Mouse (Mus musculus): Measurements from ENCODE around the gene Wnt3a. TPM values are rescaled to one million over a fixed set of nuclear protein-coding genes. Genes with fewer than 3 reads are reported as not detected.

Wnt3a gene
- 8.4 and 11.8 TPM in 2 replicates for polyA plus RNA-seq (2016; fragmentation: Nextera tagmentation; extraction: Ambion mirVana)

DNA sequence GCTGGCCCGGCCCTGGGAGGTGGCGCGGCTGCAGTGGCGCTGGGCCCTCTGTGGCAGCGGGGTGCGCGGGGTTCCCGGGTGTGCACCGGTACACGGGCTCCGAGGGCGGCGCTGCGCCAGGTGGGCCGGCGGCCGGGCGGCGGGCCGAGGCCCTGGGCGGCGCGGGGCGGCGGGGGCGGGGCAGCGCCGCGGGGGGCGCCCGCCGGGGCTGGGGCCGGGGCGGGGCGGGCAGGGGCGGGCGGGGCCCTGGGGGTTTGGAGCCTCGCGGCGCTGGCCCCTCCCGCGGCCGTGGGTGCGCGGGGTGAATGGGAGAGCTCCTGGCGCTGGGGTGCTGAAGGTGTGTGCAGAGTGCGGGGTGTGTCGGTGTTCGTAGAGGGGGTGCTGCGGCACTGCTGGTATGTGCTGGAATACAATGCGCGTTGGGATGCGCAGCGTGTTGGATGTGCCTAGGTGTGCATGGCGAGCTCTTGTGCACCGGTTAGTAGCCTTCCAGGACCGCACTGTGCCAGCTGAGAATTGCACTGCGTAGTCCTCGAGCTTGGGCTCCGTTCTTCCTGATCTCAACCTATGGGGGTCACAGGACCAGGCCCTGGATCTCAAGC lies at the start of gene Wnt3a:
Wnt3a (minus strand) TSS at position 51 of the 602 bp plus-strand sequence.
- peaks cover 52% of the 10 kb centered on the region for H3K4me1 ChIP-seq
- no peaks in the 10 kb centered on the region for H3K9me3 ChIP-seq
- 1% methylated on average over 35 of the region's 60 CpGs for WGBS
- H3K36me3 ChIP-seq (replicated peaks): no peaks in the 10 kb centered on the region
- peak within 1 kb of the TSS; percentile 51 for H3K4me3 ChIP-seq
- no peak for DNase-seq (ENCODE audit: extremely low spot score, low spot score)
- peak within 1 kb of the TSS; percentile 84 for H3K27ac ChIP-seq
- H3K27me3 ChIP-seq (ENCODE audit: poor library complexity, severe bottlenecking): peaks cover 96% of the 10 kb centered on the region

DNA sequence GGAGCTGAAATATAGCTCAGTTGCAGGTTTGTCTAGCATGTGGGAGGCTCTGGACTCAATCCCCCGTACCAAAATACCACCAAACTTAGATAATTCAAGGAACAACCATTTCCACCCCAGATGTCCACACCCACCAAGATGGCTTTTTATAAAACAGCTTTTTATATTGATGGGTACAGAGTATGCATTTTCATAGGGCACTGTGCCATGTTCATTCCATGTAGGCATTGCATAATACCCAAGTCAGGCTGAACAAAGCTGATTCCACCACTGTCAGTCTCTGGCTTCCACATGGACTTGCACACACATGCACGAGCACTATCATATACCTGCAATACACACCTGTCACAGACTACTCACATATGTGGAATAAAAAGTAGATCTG lies 48.2 kb upstream of the Wnt3a start:
- H3K9me3 ChIP-seq: no peaks in the 10 kb centered on the region
- peaks cover 27% of the 10 kb centered on the region for H3K27me3 ChIP-seq (ENCODE audit: poor library complexity, severe bottlenecking)
- H3K4me1 ChIP-seq: peaks cover 34% of the 10 kb centered on the region
- no peak for DNase-seq (ENCODE audit: extremely low spot score, low spot score)
- WGBS: 91% methylated on average over 2 of the region's 2 CpGs
- no peaks in the 10 kb centered on the region for H3K36me3 ChIP-seq (replicated peaks)
- no peak overlapping the region for H3K4me3 ChIP-seq
- H3K27ac ChIP-seq: no peak overlapping the region

DNA sequence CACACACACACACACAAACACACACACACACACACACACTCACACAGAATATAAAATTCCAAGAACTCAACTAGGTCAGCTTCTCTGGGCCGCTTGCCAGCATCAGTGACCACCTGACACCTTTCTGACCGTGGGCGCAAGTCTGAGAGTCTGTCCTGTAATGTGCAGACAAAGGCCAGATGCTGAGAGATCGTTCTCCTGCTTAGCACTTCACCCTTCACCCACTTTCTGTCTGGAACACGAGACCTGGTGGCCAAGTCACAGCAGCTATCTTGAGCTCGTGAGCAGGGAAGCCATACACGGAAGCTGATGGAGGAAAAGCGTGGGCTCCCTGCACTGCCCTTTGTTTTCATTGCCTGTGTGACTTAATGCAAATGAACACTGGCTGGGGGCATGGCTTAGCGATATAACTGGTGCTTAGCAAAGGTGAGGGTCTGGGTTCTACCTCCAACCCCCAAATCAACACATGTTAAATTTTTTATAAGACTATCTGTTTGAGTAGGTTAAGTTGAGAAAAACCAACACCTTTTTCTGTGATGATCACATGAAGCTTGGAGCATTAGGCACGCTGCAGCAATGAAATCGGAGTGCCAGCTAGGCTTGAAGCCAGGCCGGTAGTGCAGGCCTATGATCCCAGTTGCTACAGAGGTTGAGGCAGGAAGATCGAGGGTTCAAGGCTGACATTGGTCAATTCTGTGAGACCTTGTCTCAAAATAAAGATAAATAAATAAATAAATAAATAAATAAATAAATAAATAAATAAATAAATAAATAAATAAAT lies 47.6 kb upstream of the Wnt3a start:
- Histone ChIP-seq H3K27me3 (ENCODE audit: poor library complexity, severe bottlenecking) (peaks cover 33% of the 10 kb centered on the region), H3K27ac (no peak overlapping the region; the same call in 1 of the 2 replicates), H3K4me1 (peaks cover 40% of the 10 kb centered on the region), H3K4me3 (no peak overlapping the region), H3K36me3 (replicated peaks) (no peaks in the 10 kb centered on the region), H3K9me3 (no peaks in the 10 kb centered on the region)
- 71% methylated on average over 13 of the region's 13 CpGs for WGBS
- DNase-seq (ENCODE audit: extremely low spot score, low spot score): no peak

DNA sequence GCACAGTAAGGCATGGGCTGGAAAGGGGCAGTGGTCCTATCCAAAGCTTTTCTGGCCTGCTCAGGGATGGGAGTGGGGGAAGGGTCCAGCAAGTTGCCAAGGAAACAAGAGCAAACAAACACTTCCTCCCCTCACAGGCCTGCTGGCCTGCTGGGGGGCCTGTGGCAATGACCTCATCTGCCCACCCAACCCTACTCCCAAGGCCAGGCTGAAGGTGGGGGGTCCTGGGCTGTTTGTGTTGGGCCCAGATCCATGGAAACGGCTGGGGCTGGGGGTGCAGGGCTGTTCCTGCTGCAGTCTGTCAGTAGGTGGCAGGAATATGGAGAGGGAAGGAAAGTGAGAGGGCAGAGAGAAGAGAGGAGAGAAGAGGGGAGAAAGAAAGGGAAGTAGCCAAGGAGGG lies 45.8 kb upstream of the Wnt3a start:
- Histone ChIP-seq H3K4me3 (no peak overlapping the region), H3K27ac (peak overlapping the region; percentile 62), H3K9me3 (no peaks in the 10 kb centered on the region), H3K27me3 (ENCODE audit: poor library complexity, severe bottlenecking) (peaks cover 50% of the 10 kb centered on the region), H3K4me1 (peaks cover 56% of the 10 kb centered on the region), H3K36me3 (replicated peaks) (peaks cover 3% of the 10 kb centered on the region)
- DNase-seq (ENCODE audit: extremely low spot score, low spot score): peak; percentile 59
- 21% methylated on average over 1 of the region's 1 CpGs for WGBS

- Histone ChIP-seq H3K4me1 (peaks cover 61% of the 10 kb centered on the region), H3K27ac (peak overlapping the region; percentile 62), H3K36me3 (replicated peaks) (peaks cover 8% of the 10 kb centered on the region), H3K9me3 (no peaks in the 10 kb centered on the region), H3K27me3 (ENCODE audit: poor library complexity, severe bottlenecking) (peaks cover 55% of the 10 kb centered on the region), H3K4me3 (no peak overlapping the region)
- 46% methylated on average over 2 of the region's 2 CpGs for WGBS
- DNase-seq (ENCODE audit: extremely low spot score, low spot score): no peak
Observed at GRCm38 (mm10) chr11:59335942-59336341, 45.4 kb upstream of the Wnt3a start.

DNA sequence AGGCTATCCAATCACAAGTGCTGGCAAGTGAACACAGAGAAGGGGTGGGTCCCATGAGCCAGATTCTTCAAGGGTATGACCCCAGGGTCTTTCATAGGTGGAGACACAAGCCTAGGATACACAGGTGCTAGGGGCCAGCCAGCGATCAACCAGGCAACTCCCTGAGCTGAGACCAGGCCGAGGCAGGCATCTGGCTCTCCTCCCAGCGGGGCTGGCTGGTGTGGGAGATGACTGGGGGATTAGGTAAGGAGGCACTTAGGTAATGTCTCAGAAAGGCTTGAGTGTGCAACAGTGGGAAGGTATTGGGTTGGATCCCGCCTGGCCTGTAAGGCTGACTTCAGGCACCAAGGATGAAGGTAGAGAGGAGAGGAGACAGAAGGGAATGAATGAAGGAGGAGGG lies 44.6 kb upstream of the Wnt3a start:
- WGBS: 77% methylated on average over 4 of the region's 4 CpGs

DNA sequence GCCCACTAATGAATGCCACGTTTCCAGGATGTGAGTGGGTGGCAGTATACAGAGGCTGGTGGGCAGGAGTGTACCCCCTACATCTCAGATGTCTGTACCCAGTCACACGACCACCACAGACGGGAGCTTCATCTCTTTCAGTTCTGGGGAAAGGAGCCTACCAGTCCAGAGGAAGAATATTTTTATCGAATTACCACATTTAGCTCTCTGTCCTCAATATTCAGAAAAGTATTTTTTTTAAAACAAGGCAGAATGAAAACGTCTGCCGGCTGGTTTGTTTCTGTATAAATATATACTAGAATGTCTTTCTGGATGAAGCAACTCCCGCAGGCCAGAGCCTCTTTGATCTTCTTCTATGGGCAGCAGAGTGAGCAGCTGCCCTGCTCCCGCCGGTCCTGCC lies 42.4 kb upstream of the Wnt3a start:
- 43% methylated on average over 9 of the region's 9 CpGs for WGBS
- H3K27me3 ChIP-seq (ENCODE audit: poor library complexity, severe bottlenecking): peaks cover 81% of the 10 kb centered on the region
- no peaks in the 10 kb centered on the region for H3K9me3 ChIP-seq
- no peak for DNase-seq (ENCODE audit: extremely low spot score, low spot score)
- H3K36me3 ChIP-seq (replicated peaks): peaks cover 10% of the 10 kb centered on the region
- peaks cover 87% of the 10 kb centered on the region for H3K4me1 ChIP-seq
- no peak overlapping the region; the same call in 1 of the 2 replicates for H3K27ac ChIP-seq
- H3K4me3 ChIP-seq: no peak overlapping the region

More for the DNA sequence above, 44.6 kb upstream of the Wnt3a start:
- no peak for DNase-seq (ENCODE audit: extremely low spot score, low spot score)
- H3K9me3 ChIP-seq: no peaks in the 10 kb centered on the region
- H3K4me3 ChIP-seq: no peak overlapping the region
- H3K4me1 ChIP-seq: peaks cover 68% of the 10 kb centered on the region
- H3K27ac ChIP-seq: peak overlapping the region; percentile 62; the same call in 1 of the 2 replicates
- peaks cover 10% of the 10 kb centered on the region for H3K36me3 ChIP-seq (replicated peaks)
- peaks cover 63% of the 10 kb centered on the region for H3K27me3 ChIP-seq (ENCODE audit: poor library complexity, severe bottlenecking)

- H3K27ac ChIP-seq: peak overlapping the region; percentile 48; the same call in 1 of the 2 replicates
- 81% methylated on average over 16 of the region's 16 CpGs for WGBS
Observed at GRCm38 (mm10) chr11:59331167-59331869, 40.8 kb upstream of the Wnt3a start.

DNA sequence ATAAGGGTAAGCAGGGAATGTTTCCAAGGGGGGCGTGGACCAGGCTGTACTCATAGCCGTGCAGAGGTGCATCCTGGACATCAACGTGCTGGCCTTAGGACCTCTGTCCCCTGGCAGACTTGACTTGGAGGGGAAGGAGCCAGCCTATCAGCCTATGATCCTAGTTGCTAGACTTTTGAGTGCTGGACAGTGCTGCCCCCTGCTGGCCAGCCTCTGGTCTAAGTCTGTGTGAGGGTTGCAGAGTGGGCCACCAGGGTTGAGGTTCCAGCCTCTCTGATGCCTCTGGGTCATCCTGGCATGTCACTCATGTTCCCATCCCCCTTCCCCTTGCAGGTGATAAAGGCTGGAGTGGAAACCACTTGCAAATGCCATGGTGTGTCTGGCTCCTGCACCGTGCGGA lies 40.0 kb upstream of the Wnt3a start:
- DNase-seq (ENCODE audit: extremely low spot score, low spot score): peak; percentile 77
- Histone ChIP-seq H3K27ac (peak overlapping the region; percentile 82), H3K9me3 (no peaks in the 10 kb centered on the region), H3K4me1 (peaks cover 84% of the 10 kb centered on the region), H3K27me3 (ENCODE audit: poor library complexity, severe bottlenecking) (peaks cover 81% of the 10 kb centered on the region), H3K4me3 (no peak overlapping the region), H3K36me3 (replicated peaks) (peaks cover 15% of the 10 kb centered on the region)
- 41% methylated on average over 5 of the region's 5 CpGs for WGBS

More at GRCm38 (mm10) chr11:59331167-59331869, 40.8 kb upstream of the Wnt3a start:
- Histone ChIP-seq H3K4me3 (no peak overlapping the region), H3K9me3 (no peaks in the 10 kb centered on the region), H3K4me1 (peaks cover 88% of the 10 kb centered on the region), H3K27me3 (ENCODE audit: poor library complexity, severe bottlenecking) (peaks cover 88% of the 10 kb centered on the region), H3K36me3 (replicated peaks) (peaks cover 15% of the 10 kb centered on the region)
- no peak for DNase-seq (ENCODE audit: extremely low spot score, low spot score)

DNA sequence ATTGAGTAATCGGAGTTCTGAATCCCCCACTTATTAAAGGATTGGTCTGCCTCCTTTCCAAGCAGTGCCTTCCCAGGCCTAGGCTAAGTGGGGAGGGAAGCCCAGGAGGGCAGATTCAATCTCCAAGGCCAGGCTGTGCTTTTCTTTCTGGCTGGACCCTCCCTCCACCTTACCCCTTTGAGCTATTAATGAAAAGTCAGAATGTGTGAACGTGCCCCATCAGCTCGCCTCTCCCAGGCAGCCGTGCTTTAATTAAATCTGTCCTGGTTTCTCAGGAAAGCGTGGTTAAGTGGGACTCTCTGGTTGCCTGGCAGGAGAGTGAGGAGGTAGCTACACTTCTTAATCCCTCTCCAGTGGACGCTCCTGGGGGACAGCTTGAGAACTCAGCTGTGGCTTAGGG lies 39.1 kb upstream of the Wnt3a start:
- peak overlapping the region; percentile 23 for H3K4me3 ChIP-seq
- H3K27me3 ChIP-seq (ENCODE audit: poor library complexity, severe bottlenecking): peaks cover 71% of the 10 kb centered on the region
- peaks cover 77% of the 10 kb centered on the region for H3K4me1 ChIP-seq
- 5% methylated on average over 6 of the region's 6 CpGs for WGBS
- H3K27ac ChIP-seq: peak overlapping the region; percentile 82
- peak; percentile 54 for DNase-seq (ENCODE audit: extremely low spot score, low spot score)
- H3K36me3 ChIP-seq (replicated peaks): peaks cover 15% of the 10 kb centered on the region
- H3K9me3 ChIP-seq: no peaks in the 10 kb centered on the region

GRCm38 (mm10) chr11:59327625-59328024 lies 37.1 kb upstream of the Wnt3a start:
- WGBS: 82% methylated on average over 18 of the region's 18 CpGs

GRCm38 (mm10) chr11:59324777-59325176 lies 34.2 kb upstream of the Wnt3a start:
- peaks cover 49% of the 10 kb centered on the region for H3K4me1 ChIP-seq
- WGBS: 78% methylated on average over 5 of the region's 5 CpGs
- peaks cover 5% of the 10 kb centered on the region; the same call in 1 of the 2 replicates for H3K36me3 ChIP-seq (replicated peaks)
- peaks cover 23% of the 10 kb centered on the region for H3K27me3 ChIP-seq (ENCODE audit: poor library complexity, severe bottlenecking)
- no peak overlapping the region for H3K27ac ChIP-seq
- H3K4me3 ChIP-seq: no peak overlapping the region
- no peak for DNase-seq (ENCODE audit: extremely low spot score, low spot score)
- H3K9me3 ChIP-seq: no peaks in the 10 kb centered on the region

More at GRCm38 (mm10) chr11:59327625-59328024, 37.1 kb upstream of the Wnt3a start:
- Histone ChIP-seq H3K4me3 (no peak overlapping the region), H3K27me3 (ENCODE audit: poor library complexity, severe bottlenecking) (peaks cover 51% of the 10 kb centered on the region), H3K9me3 (no peaks in the 10 kb centered on the region), H3K27ac (peak overlapping the region; percentile 35; the same call in 1 of the 2 replicates), H3K4me1 (peaks cover 77% of the 10 kb centered on the region), H3K36me3 (replicated peaks) (peaks cover 15% of the 10 kb centered on the region)
- no peak for DNase-seq (ENCODE audit: extremely low spot score, low spot score)
